Mouse (Mus musculus) lung, adult 2 months (tissue): Measurements from ENCODE around the gene Neb. TPM values are rescaled to one million over a fixed set of nuclear protein-coding genes. Genes with fewer than 3 reads are reported as not detected.

ENCODE experiments used
- DNase-seq: peaks from one replicate; pipeline ENCODE4 v3.0.0; 2022
- H3K4me1 ChIP-seq: fragments of 200-500 bp; 2 replicates; pipeline ENCODE4 v1.6.1; 2011; ENCODE audit warnings: low read length; ENCODE audit not compliant: control insufficient read depth, insufficient read depth
- H3K4me3 ChIP-seq: fragments of 200-500 bp; replicated peaks from 2 replicates; pipeline ENCODE3; 2011; ENCODE audit warnings: low read depth, mild to moderate bottlenecking, control low read depth, low read length; ENCODE audit errors: extremely low read depth
- CTCF ChIP-seq: fragments of 200-500 bp; IDR thresholded peaks from 2 replicates; pipeline ENCODE4 v1.5.1; 2011; ENCODE audit warnings: mild to moderate bottlenecking, low read length, control low read depth; ENCODE audit not compliant: insufficient read depth
- POLR2A ChIP-seq: fragments of 200-500 bp; IDR thresholded peaks from 2 replicates; pipeline ENCODE4 v1.6.1; 2011; ENCODE audit warnings: low read depth, mild to moderate bottlenecking, control low read depth, low read length, borderline replicate concordance; ENCODE audit errors: extremely low read depth
- WGBS: fragments of 180-500 bp; shearing (Covaris S2); methylation state at CpG from one replicate; pipeline ENCODE4 v1.1.7; 2018; 5-methylcytosine and 5-hydroxymethylcytosine counted together
- polyA plus RNA-seq: library from polyadenylated mRNA; depleted of rRNA; stranded (reverse); fragments of >200 nt; gene quantifications from 2 replicates; pipeline ENCODE4 v1.2.3, GENCODE M21; 2012

Gene Neb
- polyA plus RNA-seq, 1 experiment: 15.0 TPM

GRCm38 (mm10) chr2:52286421-52286820 is 91.9 kb downstream of the Neb start:
- Histone ChIP-seq H3K4me1 (no peaks in the 10 kb centered on the region), H3K4me3 (no peak overlapping the region)
- TF ChIP-seq CTCF (no peak), POLR2A (no peak)
- DNase-seq: no peak
- WGBS: 83% methylated on average over 6 of the region's 6 CpGs

- no peak for TF ChIP-seq CTCF
- no peak for TF ChIP-seq POLR2A
- DNase-seq: no peak
- 63% methylated on average over 1 of the region's 1 CpGs for WGBS
Observed at GRCm38 (mm10) chr2:52272146-52272545, 106.1 kb downstream of the Neb start.

DNA sequence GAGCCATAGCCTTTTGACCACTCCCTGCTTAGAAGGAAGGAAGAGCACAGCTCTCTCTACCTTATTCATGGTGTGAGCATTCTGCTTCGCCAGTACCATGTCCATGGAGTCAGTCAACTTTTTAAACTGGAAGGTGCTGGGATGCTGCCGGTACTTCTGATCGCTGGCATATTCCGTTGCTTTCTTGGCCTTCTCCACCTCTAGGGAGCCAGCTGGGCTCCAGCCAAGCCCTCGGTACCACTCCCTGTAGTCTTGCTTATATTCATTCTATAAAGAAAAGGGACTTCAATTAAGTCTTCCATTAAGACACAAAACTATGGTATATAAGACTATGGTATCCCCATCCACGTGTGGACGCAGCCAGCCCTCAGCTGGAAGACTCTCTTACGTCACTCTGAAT is 107.4 kb downstream of the Neb start:
- no peaks in the 10 kb centered on the region for H3K4me1 ChIP-seq
- H3K4me3 ChIP-seq: no peak overlapping the region
- 82% methylated on average over 8 of the region's 8 CpGs for WGBS
- no peak for TF ChIP-seq POLR2A
- no peak for TF ChIP-seq CTCF
- DNase-seq: no peak

More at GRCm38 (mm10) chr2:52272146-52272545, 106.1 kb downstream of the Neb start:
- no peaks in the 10 kb centered on the region for H3K4me1 ChIP-seq
- H3K4me3 ChIP-seq: no peak overlapping the region

- no peaks in the 10 kb centered on the region for H3K4me1 ChIP-seq
- TF ChIP-seq CTCF (peak; percentile 27; the same call in 1 of the 2 replicates), POLR2A (no peak)
- 25% methylated on average over 2 of the region's 2 CpGs for WGBS
- no peak overlapping the region for H3K4me3 ChIP-seq
- DNase-seq: peak; percentile 5
Observed at GRCm38 (mm10) chr2:52262149-52262548, 116.1 kb downstream of the Neb start.

GRCm38 (mm10) chr2:52252037-52252436 is 126.2 kb downstream of the Neb start:
- 32% methylated on average over 1 of the region's 1 CpGs for WGBS
- no peak for TF ChIP-seq POLR2A
- Histone ChIP-seq H3K4me1 (no peaks in the 10 kb centered on the region), H3K4me3 (no peak overlapping the region)
- DNase-seq: no peak

DNA sequence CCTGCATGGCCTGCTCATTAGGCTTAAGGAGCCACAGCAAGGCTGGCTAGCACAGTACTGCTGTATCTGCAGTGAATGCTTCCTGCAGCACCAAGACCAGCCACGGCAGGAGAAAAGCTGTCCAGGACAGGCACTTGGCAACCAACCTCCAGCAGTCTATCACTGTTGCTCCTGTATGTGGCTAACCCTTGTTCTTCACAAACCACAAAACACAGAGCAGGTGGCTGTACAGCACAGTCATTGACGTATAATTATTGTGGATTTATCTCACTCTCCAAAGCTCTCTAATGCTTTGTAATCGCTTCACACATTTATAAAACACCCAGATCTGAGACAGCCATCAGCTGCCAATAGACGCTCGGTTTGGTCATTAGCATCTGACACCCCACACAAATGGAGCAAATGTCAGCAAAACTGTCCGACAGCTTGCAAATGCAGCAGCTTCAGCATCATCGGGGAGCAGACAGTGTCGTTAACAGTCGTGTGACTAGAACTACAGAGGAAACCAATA is 129.9 kb downstream of the Neb start:
- DNase-seq: no peak
- WGBS: 67% methylated on average over 9 of the region's 9 CpGs
- no peak for TF ChIP-seq CTCF
- no peak for TF ChIP-seq POLR2A
- Histone ChIP-seq H3K4me3 (no peak overlapping the region), H3K4me1 (no peaks in the 10 kb centered on the region)

- WGBS: 80% methylated on average over 5 of the region's 5 CpGs
- Histone ChIP-seq H3K4me3 (no peak overlapping the region), H3K4me1 (no peaks in the 10 kb centered on the region)
- TF ChIP-seq POLR2A: no peak
- TF ChIP-seq CTCF: no peak
- no peak for DNase-seq
Observed at GRCm38 (mm10) chr2:52245091-52245490, 133.2 kb downstream of the Neb start.

GRCm38 (mm10) chr2:52242691-52243090 is 135.6 kb downstream of the Neb start:
- 84% methylated on average over 1 of the region's 1 CpGs for WGBS
- no peak for DNase-seq
- TF ChIP-seq POLR2A (no peak), CTCF (no peak)

DNA sequence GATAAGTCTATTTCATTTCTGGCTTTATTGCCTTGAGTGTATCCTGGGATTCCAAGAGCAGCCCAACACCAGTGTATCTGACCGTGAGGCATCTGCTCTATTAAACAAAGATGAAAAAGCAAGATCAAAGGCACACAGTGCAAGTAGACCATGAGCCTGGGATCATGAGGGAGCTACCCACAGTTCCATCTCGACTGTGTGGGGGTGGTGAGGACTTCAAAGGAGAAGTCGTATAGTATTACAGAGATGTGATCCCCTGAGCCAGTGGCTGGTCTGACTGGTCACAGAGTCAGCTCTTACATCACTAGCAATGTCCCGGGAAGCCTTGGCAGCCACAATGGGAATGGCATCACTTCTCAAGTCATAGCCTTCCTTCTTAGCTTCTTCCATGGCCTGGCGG is 140.4 kb downstream of the Neb start:
- TF ChIP-seq CTCF: no peak
- no peak for TF ChIP-seq POLR2A
- DNase-seq: no peak
- H3K4me3 ChIP-seq: no peak overlapping the region
- WGBS: 44% methylated on average over 5 of the region's 5 CpGs
- H3K4me1 ChIP-seq: no peaks in the 10 kb centered on the region

More at GRCm38 (mm10) chr2:52242691-52243090, 135.6 kb downstream of the Neb start:
- Histone ChIP-seq H3K4me3 (no peak overlapping the region), H3K4me1 (no peaks in the 10 kb centered on the region)

DNA sequence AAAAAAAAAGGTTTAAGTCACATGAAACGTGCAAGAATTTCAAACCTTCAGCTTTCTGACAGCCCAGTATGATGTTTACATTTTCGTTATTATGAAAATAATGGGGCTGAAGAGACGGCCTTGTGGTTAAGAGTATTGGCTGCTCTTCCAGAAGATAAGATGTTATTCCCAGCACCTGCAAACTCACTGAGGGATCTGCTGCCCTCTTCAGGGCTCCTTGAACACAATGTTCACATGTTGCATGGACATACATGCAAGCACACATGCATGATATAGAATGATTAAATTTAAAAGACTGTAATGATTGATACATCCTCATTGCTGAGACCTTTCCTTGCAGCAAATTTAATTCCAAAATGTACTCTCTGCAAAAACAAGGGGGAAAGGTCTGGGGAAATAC is 150.7 kb downstream of the Neb start:
- WGBS: 24% methylated on average over 3 of the region's 3 CpGs
- Histone ChIP-seq H3K4me1 (no peaks in the 10 kb centered on the region), H3K4me3 (no peak overlapping the region)
- no peak for DNase-seq
- TF ChIP-seq POLR2A: no peak
- no peak for TF ChIP-seq CTCF
